Mouse (Mus musculus): Measurements from ENCODE around the gene Mcub. TPM values are rescaled to one million over a fixed set of nuclear protein-coding genes. Genes with fewer than 3 reads are reported as not detected.

The Mcub gene
- total and polyA plus RNA-seq, 2 experiments, result 0.12 TPM; not detected in 1

GRCm38 (mm10) chr3:129887779-129888517 is 82.1 kb downstream of the Mcub start:
- Histone ChIP-seq H3K27me3 (ENCODE audit: control insufficient read depth, insufficient read depth, low read length) (no peaks in the 10 kb centered on the region), H3K36me3 (ENCODE audit: control insufficient read depth, insufficient read depth, low read length) (no peaks in the 10 kb centered on the region; the same call in 1 of the 2 replicates), H3K9ac (ENCODE audit: low read depth, low read length) (no peak overlapping the region), H3K4me3 (ENCODE audit: insufficient read depth, low read depth, low read length) (peak overlapping the region; percentile 24; the same call in 1 of the 2 replicates), H3K27ac (replicated peaks; ENCODE audit: insufficient read depth, low read depth, low read length) (peak overlapping the region; percentile 50), H3K4me1 (ENCODE audit: control insufficient read depth, insufficient read depth, low read length) (peaks cover 14% of the 10 kb centered on the region), H3K79me2 (ENCODE audit: control insufficient read depth, insufficient read depth, low read length) (no peaks in the 10 kb centered on the region)
- 38% methylated on average over 13 of the region's 13 CpGs for WGBS
- no peak for TF ChIP-seq CTCF (IDR thresholded peaks at IDR 0.05; ENCODE audit: low read depth, low read length)
- TF ChIP-seq POLR2A (IDR thresholded peaks at IDR 0.05; ENCODE audit: extremely low read depth, insufficient read depth, low read length), result no peak
- peak; percentile 99 for DNase-seq (ENCODE audit: extremely low read depth, low read depth, low spot score)

GRCm38 (mm10) chr3:129886430-129886829 is 83.6 kb downstream of the Mcub start:
- peak; percentile 100 for DNase-seq (ENCODE audit: extremely low read depth, low read depth, low spot score)
- H3K27ac ChIP-seq (replicated peaks; ENCODE audit: insufficient read depth, low read depth, low read length), result peak overlapping the region; percentile 87
- H3K4me3 ChIP-seq (ENCODE audit: insufficient read depth, low read depth, low read length), result no peak overlapping the region
- TF ChIP-seq CTCF (IDR thresholded peaks at IDR 0.05; ENCODE audit: low read depth, low read length), result no peak
- TF ChIP-seq POLR2A (IDR thresholded peaks at IDR 0.05; ENCODE audit: extremely low read depth, insufficient read depth, low read length), result no peak
- H3K79me2 ChIP-seq (ENCODE audit: control insufficient read depth, insufficient read depth, low read length), result no peaks in the 10 kb centered on the region
- H3K4me1 ChIP-seq (ENCODE audit: control insufficient read depth, insufficient read depth, low read length), result peaks cover 16% of the 10 kb centered on the region
- no peak overlapping the region for H3K9ac ChIP-seq (ENCODE audit: low read depth, low read length)
- 28% methylated on average over 5 of the region's 5 CpGs for WGBS
- H3K36me3 ChIP-seq (ENCODE audit: control insufficient read depth, insufficient read depth, low read length), result no peaks in the 10 kb centered on the region; the same call in 1 of the 2 replicates
- no peaks in the 10 kb centered on the region for H3K27me3 ChIP-seq (ENCODE audit: control insufficient read depth, insufficient read depth, low read length)

DNA sequence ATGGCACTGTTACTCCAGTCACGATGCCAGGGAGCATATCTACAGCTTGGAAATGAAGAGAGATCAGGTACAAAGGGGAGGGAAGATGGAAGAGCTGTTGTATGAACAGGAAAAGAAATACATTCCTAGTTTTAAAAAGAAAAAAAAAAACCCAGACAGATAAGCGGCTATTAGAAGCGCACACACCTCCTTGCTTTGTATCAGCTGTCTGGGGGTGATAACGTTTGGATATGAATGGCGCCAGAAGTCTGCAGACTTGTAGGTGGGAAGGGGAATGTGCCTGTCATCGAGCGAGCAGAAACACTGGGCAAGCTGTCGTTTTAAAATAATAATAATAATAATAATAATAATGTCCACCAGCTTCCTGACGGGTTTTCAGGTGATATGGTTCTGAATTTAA is 84.4 kb downstream of the Mcub start:
- DNase-seq (ENCODE audit: extremely low read depth, low read depth, low spot score), result no peak
- peaks cover 16% of the 10 kb centered on the region for H3K4me1 ChIP-seq (ENCODE audit: control insufficient read depth, insufficient read depth, low read length)
- WGBS, result 62% methylated on average over 9 of the region's 9 CpGs
- H3K79me2 ChIP-seq (ENCODE audit: control insufficient read depth, insufficient read depth, low read length), result 0 out of 2 replicates have a peak, but pooled peaks cover 3% of the 10 kb centered on the region
- no peak overlapping the region for H3K4me3 ChIP-seq (ENCODE audit: insufficient read depth, low read depth, low read length)
- H3K36me3 ChIP-seq (ENCODE audit: control insufficient read depth, insufficient read depth, low read length), result no peaks in the 10 kb centered on the region; the same call in 1 of the 2 replicates
- no peaks in the 10 kb centered on the region for H3K27me3 ChIP-seq (ENCODE audit: control insufficient read depth, insufficient read depth, low read length)
- H3K9ac ChIP-seq (ENCODE audit: low read depth, low read length), result no peak overlapping the region
- no peak for TF ChIP-seq POLR2A (IDR thresholded peaks at IDR 0.05; ENCODE audit: extremely low read depth, insufficient read depth, low read length)
- no peak for TF ChIP-seq CTCF (IDR thresholded peaks at IDR 0.05; ENCODE audit: low read depth, low read length)
- no peak overlapping the region for H3K27ac ChIP-seq (replicated peaks; ENCODE audit: insufficient read depth, low read depth, low read length)

DNA sequence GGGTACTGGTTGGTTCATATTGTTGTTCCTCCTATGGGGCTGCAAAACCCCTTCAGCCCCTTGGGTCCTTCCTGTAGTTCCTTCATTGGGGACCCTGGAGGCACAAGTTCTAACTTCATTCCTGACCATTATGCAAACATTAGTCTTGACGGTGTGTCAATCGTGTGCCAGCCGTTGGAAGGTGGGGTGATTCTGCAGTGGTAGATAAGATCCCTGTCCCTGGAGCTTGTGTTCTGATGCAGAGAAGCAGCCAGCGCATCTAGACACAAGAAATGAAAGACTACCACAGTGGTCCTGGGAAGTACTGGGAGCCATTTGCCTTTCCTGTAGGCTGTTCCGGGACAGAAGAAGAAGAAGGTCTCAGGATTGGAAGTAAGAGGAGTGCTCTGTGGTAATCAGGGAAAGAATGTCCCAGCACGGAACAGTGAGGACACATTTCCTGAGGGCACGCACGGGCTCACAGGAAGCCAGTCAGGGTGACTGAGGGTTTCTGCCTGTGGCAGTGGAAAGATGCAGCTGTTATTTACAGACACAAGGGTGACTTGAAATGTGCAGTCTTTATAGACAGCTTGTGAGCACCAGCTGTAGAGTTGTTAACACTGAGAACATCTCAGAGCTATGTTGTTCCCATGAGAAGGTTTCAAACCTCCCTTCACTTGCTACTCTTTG is 88.9 kb downstream of the Mcub start:
- DNase-seq (ENCODE audit: extremely low read depth, low read depth, low spot score), result no peak
- Histone ChIP-seq H3K79me2 (ENCODE audit: control insufficient read depth, insufficient read depth, low read length) (0 out of 2 replicates have a peak, but pooled peaks cover 3% of the 10 kb centered on the region), H3K4me3 (ENCODE audit: insufficient read depth, low read depth, low read length) (no peak overlapping the region), H3K4me1 (ENCODE audit: control insufficient read depth, insufficient read depth, low read length) (peaks cover 8% of the 10 kb centered on the region), H3K9ac (ENCODE audit: low read depth, low read length) (no peak overlapping the region), H3K36me3 (ENCODE audit: control insufficient read depth, insufficient read depth, low read length) (no peaks in the 10 kb centered on the region), H3K27ac (replicated peaks; ENCODE audit: insufficient read depth, low read depth, low read length) (no peak overlapping the region), H3K27me3 (ENCODE audit: control insufficient read depth, insufficient read depth, low read length) (no peaks in the 10 kb centered on the region)
- 53% methylated on average over 8 of the region's 8 CpGs for WGBS
- TF ChIP-seq POLR2A (IDR thresholded peaks at IDR 0.05; ENCODE audit: extremely low read depth, insufficient read depth, low read length), result no peak
- TF ChIP-seq CTCF (IDR thresholded peaks at IDR 0.05; ENCODE audit: low read depth, low read length), result no peak

DNA sequence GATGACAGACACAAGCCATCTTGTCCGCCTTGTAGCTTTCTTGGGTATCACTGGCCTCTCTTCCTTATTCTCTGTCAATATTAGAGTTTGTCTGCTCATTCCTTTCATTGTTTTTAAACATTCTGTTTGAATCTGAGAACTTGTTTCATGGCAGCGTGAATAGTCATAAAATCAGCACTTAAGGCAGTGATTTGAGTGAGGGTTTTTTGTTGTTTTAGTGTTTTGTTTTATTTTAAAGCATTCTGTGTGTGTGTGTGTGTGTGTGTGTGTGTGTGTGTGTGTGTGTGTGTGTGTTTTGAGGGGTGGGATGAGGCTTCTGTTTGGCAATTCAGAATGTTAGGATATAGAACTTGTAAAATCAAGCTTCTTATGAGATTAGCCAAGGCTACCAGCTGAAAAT is 90.1 kb downstream of the Mcub start:
- no peak overlapping the region for H3K27ac ChIP-seq (replicated peaks; ENCODE audit: insufficient read depth, low read depth, low read length)
- no peaks in the 10 kb centered on the region for H3K27me3 ChIP-seq (ENCODE audit: control insufficient read depth, insufficient read depth, low read length)
- H3K4me3 ChIP-seq (ENCODE audit: insufficient read depth, low read depth, low read length), result no peak overlapping the region
- TF ChIP-seq CTCF (IDR thresholded peaks at IDR 0.05; ENCODE audit: low read depth, low read length), result no peak
- TF ChIP-seq POLR2A (IDR thresholded peaks at IDR 0.05; ENCODE audit: extremely low read depth, insufficient read depth, low read length), result no peak
- H3K79me2 ChIP-seq (ENCODE audit: control insufficient read depth, insufficient read depth, low read length), result 0 out of 2 replicates have a peak, but pooled peaks cover 3% of the 10 kb centered on the region
- 88% methylated on average over 2 of the region's 2 CpGs for WGBS
- DNase-seq (ENCODE audit: extremely low read depth, low read depth, low spot score), result no peak
- peaks cover 3% of the 10 kb centered on the region; the same call in 1 of the 2 replicates for H3K36me3 ChIP-seq (ENCODE audit: control insufficient read depth, insufficient read depth, low read length)
- peaks cover 5% of the 10 kb centered on the region for H3K4me1 ChIP-seq (ENCODE audit: control insufficient read depth, insufficient read depth, low read length)
- no peak overlapping the region for H3K9ac ChIP-seq (ENCODE audit: low read depth, low read length)

Measured in liver, adult 2 months (tissue).